Mouse (Mus musculus): ENCODE measurements around the gene Mov10l1. TPM values are rescaled to one million over a fixed set of nuclear protein-coding genes. Genes with fewer than 3 reads are reported as not detected.

Mov10l1 gene
- not detected for total RNA-seq (2021)
- long read RNA-seq, experiment 1: 0 reads
- long read RNA-seq, experiment 2: 0 reads

DNA sequence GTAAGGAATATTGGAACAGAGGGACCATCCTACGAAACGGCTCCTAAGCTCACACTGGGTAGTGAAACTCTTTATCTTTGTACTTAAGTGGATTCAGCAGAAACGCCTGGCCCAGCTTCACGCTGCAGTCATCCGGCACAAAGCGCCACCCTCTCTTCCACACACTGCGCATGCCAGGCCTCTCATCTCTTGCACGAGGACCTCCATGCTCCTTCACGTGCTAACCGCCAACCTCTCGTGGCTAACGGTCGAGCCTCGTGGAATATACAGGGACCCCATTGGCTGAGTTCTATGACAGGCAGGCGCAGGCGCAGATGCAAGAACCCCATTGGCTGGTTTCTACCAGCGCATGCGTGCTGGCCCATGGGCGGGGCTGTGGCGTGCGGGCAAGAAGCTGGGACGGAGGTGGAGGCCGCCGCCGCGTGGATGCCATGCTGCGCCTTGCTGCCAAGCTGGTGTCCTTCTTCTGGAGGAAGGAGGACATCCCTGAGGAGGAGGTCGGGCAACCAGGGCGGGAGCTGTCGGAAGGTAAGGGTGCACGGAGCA, at the start of gene Mov10l1:
Gene Mov10l1 (plus strand): TSS at position 376 of the 546 bp plus-strand sequence.
- no peak for DNase-seq (ENCODE audit: low spot score)

DNA sequence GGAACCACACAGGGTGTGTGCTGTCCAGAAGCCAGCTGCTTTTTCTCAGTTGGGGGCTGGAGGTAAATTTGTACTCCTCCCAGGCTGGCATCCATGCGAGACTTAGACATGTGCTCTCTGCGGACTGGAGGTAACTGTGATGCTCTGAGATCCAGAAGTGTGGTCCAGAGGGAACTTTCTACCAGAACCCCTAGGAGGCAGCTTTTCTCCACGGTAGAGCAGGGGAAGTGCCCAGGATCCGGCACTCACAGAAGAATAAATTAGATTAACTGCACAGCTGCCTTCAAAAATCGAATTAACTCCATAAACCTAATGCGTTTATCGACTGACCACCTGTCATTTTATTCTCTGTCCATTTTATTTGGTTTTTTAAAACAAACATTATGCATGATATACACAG, 48.6 kb upstream of the Mov10l1 start:
- no peak for DNase-seq (ENCODE audit: low spot score)

- DNase-seq (ENCODE audit: low spot score): no peak
Observed at GRCm38 (mm10) chr15:88936619-88937290, 46.0 kb upstream of the Mov10l1 start.

GRCm38 (mm10) chr15:88937291-88937650, 45.4 kb upstream of the Mov10l1 start:
- no peak for DNase-seq (ENCODE audit: low spot score)

DNA sequence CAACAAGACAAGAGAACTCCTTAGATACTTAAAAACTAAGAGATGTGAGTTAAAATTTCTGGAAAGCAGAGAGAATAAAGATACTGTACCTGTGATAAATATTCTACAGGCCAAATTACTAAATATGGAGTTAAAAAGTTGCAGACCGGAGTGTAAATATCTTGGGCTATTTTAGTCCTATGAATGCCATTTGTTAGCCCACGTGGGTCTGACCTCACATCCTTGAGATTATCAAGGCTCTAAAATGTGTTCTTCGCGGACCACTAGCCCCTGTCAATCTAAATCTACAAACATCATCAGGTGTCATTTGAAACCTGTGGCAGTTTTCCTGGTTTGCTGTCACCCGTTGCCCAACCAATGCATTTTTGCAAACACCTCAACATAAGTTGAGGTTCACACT, 39.9 kb upstream of the Mov10l1 start:
- no peak for DNase-seq (ENCODE audit: low spot score)

- no peak for DNase-seq (ENCODE audit: low spot score)
Observed at GRCm38 (mm10) chr15:88943896-88944551, 38.7 kb upstream of the Mov10l1 start.

GRCm38 (mm10) chr15:88946851-88947250, 35.9 kb upstream of the Mov10l1 start:
- DNase-seq (ENCODE audit: low spot score): no peak

- DNase-seq (ENCODE audit: low spot score): no peak
Observed at GRCm38 (mm10) chr15:88951246-88951645, 31.5 kb upstream of the Mov10l1 start.

DNA sequence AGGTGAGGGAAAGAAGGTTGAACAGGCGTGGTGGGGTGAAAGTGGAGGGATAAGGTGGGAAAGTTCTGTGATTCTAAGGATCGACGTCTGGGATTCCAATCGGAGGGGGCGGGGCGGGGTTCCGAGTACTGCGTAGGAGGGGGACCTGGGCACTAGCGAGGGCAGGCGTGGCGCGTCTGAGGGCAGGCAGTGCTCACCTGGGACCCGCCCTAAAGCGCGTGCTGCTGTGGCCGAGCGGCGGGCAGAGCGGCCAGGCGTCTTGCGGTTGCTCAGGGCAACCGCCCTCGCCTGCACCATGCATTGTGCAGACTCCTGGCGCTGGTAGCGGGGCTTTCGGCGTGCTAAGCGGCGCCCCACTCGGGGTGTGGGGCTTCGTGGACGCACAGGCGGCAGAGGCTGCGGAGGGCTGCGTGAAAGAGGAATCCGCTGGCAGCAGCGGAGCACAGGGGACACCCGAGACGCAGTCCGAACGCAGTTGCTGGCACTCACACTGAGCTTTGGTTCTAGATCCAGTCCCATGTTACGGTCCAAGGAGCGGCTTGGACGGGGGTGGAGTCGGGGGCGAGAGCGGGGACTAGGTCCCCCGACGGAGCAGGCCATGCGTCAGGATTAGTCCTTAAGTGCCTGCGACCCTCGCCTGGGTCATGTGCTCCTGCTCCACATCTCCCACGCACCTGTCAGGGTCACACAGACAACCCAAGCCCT, 28.2 kb upstream of the Mov10l1 start, which contains the start of gene Ttll8:
Gene Ttll8 (minus strand): TSS at position 51 of the 705 bp plus-strand sequence.
- DNase-seq (ENCODE audit: low spot score): no peak

DNA sequence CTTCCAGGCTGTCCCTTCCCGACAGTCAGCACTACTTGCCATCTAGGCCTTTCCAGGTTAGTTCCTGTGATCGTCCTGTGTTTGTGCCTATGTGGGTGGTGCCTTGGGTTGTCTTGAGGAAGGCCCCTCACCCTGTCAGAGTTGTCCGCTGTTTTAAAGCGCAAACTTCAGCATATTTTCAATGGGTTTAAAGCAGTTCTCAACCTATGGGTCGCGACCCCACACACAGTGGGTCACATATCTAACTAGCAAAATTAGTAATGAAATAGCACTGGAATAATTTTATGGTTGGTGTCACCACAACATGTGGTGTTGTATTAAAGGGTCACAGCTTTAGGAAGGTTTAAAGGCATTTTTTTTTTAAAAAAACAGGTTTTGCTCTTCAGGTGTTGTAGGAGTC, 27.4 kb upstream of the Mov10l1 start:
- DNase-seq (ENCODE audit: low spot score): no peak

- no peak for DNase-seq (ENCODE audit: low spot score)
Observed at GRCm38 (mm10) chr15:88957522-88957921, 25.2 kb upstream of the Mov10l1 start.

GRCm38 (mm10) chr15:88964070-88964578, 18.6 kb upstream of the Mov10l1 start:
- DNase-seq (ENCODE audit: low spot score): no peak

DNA sequence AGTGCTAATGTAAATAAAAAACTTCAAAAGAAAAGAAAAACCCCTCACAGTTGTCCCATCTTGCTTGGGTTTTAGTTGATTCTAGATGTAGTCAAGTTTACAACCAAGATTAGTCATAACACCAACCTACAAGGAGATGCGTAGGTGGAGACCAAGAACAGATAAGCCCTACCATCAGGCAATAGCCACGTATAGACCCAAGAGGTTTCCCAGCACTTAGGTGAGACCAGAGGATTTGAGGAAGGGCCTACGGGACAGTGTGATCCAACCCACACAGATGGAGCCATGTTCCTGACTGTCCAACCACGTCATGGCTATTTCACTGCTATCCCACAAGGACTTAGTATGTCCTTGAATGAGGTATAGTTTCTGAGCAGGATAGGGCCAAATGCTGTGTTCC, 10.4 kb upstream of the Mov10l1 start:
- DNase-seq (ENCODE audit: low spot score): no peak

GRCm38 (mm10) chr15:88978281-88979137, 4.2 kb upstream of the Mov10l1 start, which contains the start of gene Mlc1:
Mlc1 (minus strand) TSS chr15:88979007.
- DNase-seq (ENCODE audit: low spot score): no peak

DNA sequence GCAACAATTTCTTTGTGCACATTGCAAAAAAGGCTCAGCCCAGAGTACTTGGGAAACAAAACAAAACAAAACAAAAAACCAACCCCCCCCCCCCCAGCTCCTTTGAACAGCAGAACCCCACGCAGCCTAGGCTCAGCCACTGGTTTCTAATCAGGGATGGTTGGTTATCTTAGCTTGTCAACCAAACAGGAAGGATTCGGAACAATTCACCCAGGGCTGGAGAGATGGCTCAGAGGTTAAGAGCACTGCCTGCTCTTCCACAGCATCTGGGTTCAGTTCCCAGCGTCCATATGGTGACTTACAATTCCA, 3.6 kb upstream of the Mov10l1 start:
- DNase-seq (ENCODE audit: low spot score): no peak

DNA sequence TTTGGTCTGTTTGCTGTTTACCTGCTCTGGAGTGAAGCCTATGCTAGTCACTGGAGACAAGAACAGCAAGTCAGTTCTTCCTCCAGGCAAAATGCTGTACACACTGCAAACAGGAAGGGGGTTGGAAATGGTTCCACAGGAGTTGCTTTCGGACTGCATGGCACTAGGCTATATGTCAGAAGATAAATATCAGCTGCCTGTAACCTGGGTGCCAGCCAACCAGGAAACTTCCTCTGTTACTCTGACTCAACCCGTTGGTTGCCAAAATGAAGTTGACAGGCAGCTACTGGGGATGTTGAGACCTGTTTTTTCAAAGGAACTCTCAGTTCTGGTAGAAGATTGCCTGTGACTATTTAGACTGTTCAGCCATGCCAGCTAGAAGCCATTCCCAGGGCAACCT, 6.5 kb downstream of the Mov10l1 start:
- no peak for DNase-seq (ENCODE audit: low spot score)

- DNase-seq (ENCODE audit: low spot score): no peak
Observed at GRCm38 (mm10) chr15:88998636-88999035, 15.9 kb downstream of the Mov10l1 start.

- no peak for DNase-seq (ENCODE audit: low spot score)
Observed at GRCm38 (mm10) chr15:88999124-88999523, 16.4 kb downstream of the Mov10l1 start.

- no peak for DNase-seq (ENCODE audit: low spot score)
Observed at GRCm38 (mm10) chr15:89000367-89000766, 17.7 kb downstream of the Mov10l1 start.

DNA sequence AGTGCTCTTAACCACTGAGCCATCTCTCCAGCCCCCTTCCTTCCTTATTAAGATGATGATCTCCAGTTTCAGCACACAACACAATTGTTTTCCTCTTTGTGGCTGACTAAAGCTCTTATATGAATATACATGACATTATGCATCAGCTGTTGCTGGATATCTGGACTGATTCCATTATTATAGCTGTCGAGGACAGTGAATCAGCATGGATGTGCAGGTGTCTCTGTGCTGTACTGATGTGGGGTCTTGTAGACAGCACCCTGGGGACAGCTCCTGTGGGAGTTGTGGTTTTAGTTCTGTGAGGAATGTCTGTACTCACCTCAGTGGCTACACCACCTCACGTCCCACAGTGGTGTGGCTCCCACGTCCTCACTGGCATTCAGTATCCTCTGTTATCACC, 18.5 kb downstream of the Mov10l1 start:
- DNase-seq (ENCODE audit: low spot score): no peak

DNA sequence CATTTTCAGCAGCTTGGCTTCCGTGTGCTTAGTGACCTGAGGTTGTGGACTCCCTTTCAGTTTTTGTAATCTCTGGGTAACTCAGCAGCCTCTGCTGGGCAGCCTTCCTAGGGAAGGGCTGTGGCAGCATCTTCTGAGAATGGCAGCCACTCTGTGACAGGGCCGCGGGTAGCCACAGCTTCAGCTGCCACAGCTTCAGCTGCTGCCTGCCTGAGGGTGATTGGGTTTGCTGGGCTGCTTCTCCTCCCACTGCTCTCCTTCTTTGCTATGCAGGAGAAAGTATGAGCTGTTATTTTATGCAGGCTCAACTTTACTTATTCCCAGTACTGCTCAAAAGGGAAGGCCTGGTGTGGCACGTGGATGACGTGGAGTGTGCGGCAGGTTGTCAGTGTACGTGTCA, 24.3 kb downstream of the Mov10l1 start:
- no peak for DNase-seq (ENCODE audit: low spot score)

Measured in gastrocnemius, adult 18-20 months (tissue).